Mouse (Mus musculus) stomach, postnatal 0 days (tissue): Measurements from ENCODE around the gene Eif3k. TPM values are rescaled to one million over a fixed set of nuclear protein-coding genes. Genes with fewer than 3 reads are reported as not detected.

Experiments used
- ATAC-seq: fragments of 200-750 bp; cut with Nextera tagmentation; 2 replicates; pipeline ENCODE4 v1.8.0; 2017; ENCODE audit not compliant: low FRiP score, low TSS enrichment
- DNase-seq: peaks from one replicate; pipeline ENCODE4 v3.0.0-alpha.2; 2016; ENCODE audit warnings: low spot score
- H3K27ac ChIP-seq: fragments of 300-500 bp; sonication (generic); replicated peaks from 2 replicates; pipeline ENCODE4 v1.5.1; 2014; ENCODE audit warnings: mild to moderate bottlenecking, control low read depth
- H3K27me3 ChIP-seq: fragments of 300-500 bp; sonication (generic); 2 replicates; pipeline ENCODE4 v1.6.1; 2014; ENCODE audit warnings: low read length; ENCODE audit not compliant: control insufficient read depth, insufficient read depth
- H3K36me3 ChIP-seq: fragments of 300-500 bp; sonication (generic); 2 replicates; pipeline ENCODE4 v1.6.1; 2014; ENCODE audit warnings: low read length, mixed read lengths; ENCODE audit not compliant: control insufficient read depth, insufficient read depth
- H3K4me1 ChIP-seq: fragments of 300-500 bp; sonication (generic); replicated peaks from 2 replicates; pipeline ENCODE4 v1.6.1; 2014; ENCODE audit warnings: antibody characterized with exemption; ENCODE audit not compliant: control insufficient read depth, insufficient read depth
- H3K4me2 ChIP-seq: fragments of 300-500 bp; sonication (generic); replicated peaks from 2 replicates; pipeline ENCODE4 v1.6.1; 2014; ENCODE audit warnings: low read depth, mild to moderate bottlenecking, control low read depth, moderate library complexity
- H3K4me3 ChIP-seq: fragments of 300-500 bp; sonication (generic); 2 replicates; pipeline ENCODE4 v1.5.1; 2014; ENCODE audit warnings: low read depth, low read length, control low read depth
- H3K9ac ChIP-seq: fragments of 300-500 bp; sonication (generic); 2 replicates; pipeline ENCODE4 v1.6.1; 2014; ENCODE audit warnings: mild to moderate bottlenecking, low read length, control low read depth, mixed read lengths
- H3K9me3 ChIP-seq: fragments of 300-500 bp; sonication (generic); 2 replicates; pipeline ENCODE4 v1.6.1; 2016; ENCODE audit warnings: low read length; ENCODE audit not compliant: control insufficient read depth
- CTCF ChIP-seq: IDR thresholded peaks from 2 replicates; pipeline ENCODE4 v1.5.1; 2016; ENCODE audit warnings: antibody characterized with exemption, low read depth, mild to moderate bottlenecking, moderate library complexity
- EP300 ChIP-seq: optimal IDR thresholded peaks from 2 replicates; pipeline ENCODE3; 2016; ENCODE audit warnings: antibody characterized with exemption
- WGBS: fragments of 180-500 bp; shearing (Covaris S2); extraction: QIAGEN DNeasy Blood & Tissue Kit; methylation state at CpG from one replicate; pipeline ENCODE4 v1.1.7; 2014; 5-methylcytosine and 5-hydroxymethylcytosine counted together
- polyA plus RNA-seq: library from polyadenylated mRNA; unstranded; fragments of >200 nt; fragmentation: Nextera tagmentation; extraction: Ambion mirVana; gene quantifications from 2 replicates; pipeline ENCODE4 v1.2.1, GENCODE M21; 2015

Eif3k gene
- polyA plus RNA-seq, 1 experiment from 2014 or later, result 295 TPM

DNA sequence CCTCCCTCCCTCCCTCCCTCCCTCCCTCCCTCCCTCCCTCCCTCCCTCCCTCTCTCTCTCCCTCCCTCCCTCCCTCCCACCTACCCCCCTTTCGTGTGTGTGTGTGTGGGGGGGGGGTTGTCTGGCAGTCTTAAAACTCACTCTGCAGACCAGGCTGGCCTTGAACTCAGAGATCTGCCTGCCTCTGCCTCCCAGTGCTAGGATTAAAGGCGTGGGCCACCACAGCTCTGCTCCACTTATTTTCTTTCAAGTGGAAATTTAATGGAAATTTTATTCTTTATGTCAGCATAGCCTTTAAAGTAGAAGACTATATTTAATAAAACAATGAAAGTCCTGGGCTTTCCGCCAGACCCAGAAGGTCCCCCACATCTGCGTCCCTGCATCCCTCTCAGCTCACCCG, 15.5 kb downstream of the Eif3k start:
- no peak for TF ChIP-seq EP300
- no peak for TF ChIP-seq CTCF
- Histone ChIP-seq H3K36me3 (no peaks in the 10 kb centered on the region), H3K9ac (no peak overlapping the region), H3K4me1 (no peaks in the 10 kb centered on the region), H3K4me2 (no peak overlapping the region), H3K27ac (no peak overlapping the region), H3K27me3 (no peaks in the 10 kb centered on the region), H3K4me3 (no peak overlapping the region), H3K9me3 (no peaks in the 10 kb centered on the region)
- DNase-seq (no peak), ATAC-seq (no peak)
- whole genome bisulfite sequencing, result 66% methylated on average over 4 of the region's 5 CpGs

- no peaks in the 10 kb centered on the region for H3K36me3 ChIP-seq
- H3K9me3 ChIP-seq, result no peaks in the 10 kb centered on the region
- TF ChIP-seq EP300 (no peak), CTCF (no peak)
- H3K4me2 ChIP-seq, result no peak overlapping the region
- no peak overlapping the region for H3K9ac ChIP-seq
- no peaks in the 10 kb centered on the region for H3K27me3 ChIP-seq
- ATAC-seq (no peak), DNase-seq (no peak)
- WGBS, result 81% methylated on average over 5 of the region's 5 CpGs
- no peak overlapping the region for H3K27ac ChIP-seq
- no peak overlapping the region for H3K4me3 ChIP-seq
- no peaks in the 10 kb centered on the region for H3K4me1 ChIP-seq
Observed at GRCm38 (mm10) chr7:28965346-28965840, 16.3 kb downstream of the Eif3k start.

- ATAC-seq, result no peak
- no peak for TF ChIP-seq CTCF
- no peak for TF ChIP-seq EP300
- WGBS, result 84% methylated on average over 3 of the region's 3 CpGs
Observed at GRCm38 (mm10) chr7:28963399-28963923, 18.2 kb downstream of the Eif3k start.

GRCm38 (mm10) chr7:28961927-28962670, 19.6 kb downstream of the Eif3k start, which contains the start of gene Actn4:
Gene Actn4, minus strand, starts transcription at chr7:28962340.
- Histone ChIP-seq H3K4me1 (peaks cover 14% of the 10 kb centered on the region), H3K27ac (peak within 1 kb of the TSS; percentile 94), H3K36me3 (no peaks in the 10 kb centered on the region), H3K9ac (peak within 1 kb of the TSS; percentile 98), H3K4me2 (peak within 1 kb of the TSS; percentile 86), H3K4me3 (peak within 1 kb of the TSS; percentile 100), H3K27me3 (no peaks in the 10 kb centered on the region), H3K9me3 (no peaks in the 10 kb centered on the region)
- ATAC-seq (peak; percentile 90), DNase-seq (peak; percentile 99)
- TF ChIP-seq EP300 (peak; percentile 49), CTCF (no peak)
- WGBS, result under 1% methylated on average over 76 of the region's 76 CpGs

More at GRCm38 (mm10) chr7:28963399-28963923, 18.2 kb downstream of the Eif3k start:
- no peaks in the 10 kb centered on the region for H3K9me3 ChIP-seq
- no peaks in the 10 kb centered on the region for H3K36me3 ChIP-seq
- no peak for DNase-seq
- peak overlapping the region; percentile 14; the same call in 1 of the 2 replicates for H3K27ac ChIP-seq
- no peak overlapping the region for H3K9ac ChIP-seq
- no peaks in the 10 kb centered on the region for H3K27me3 ChIP-seq
- H3K4me3 ChIP-seq, result no peak overlapping the region
- peaks cover 5% of the 10 kb centered on the region for H3K4me1 ChIP-seq
- no peak overlapping the region for H3K4me2 ChIP-seq

DNA sequence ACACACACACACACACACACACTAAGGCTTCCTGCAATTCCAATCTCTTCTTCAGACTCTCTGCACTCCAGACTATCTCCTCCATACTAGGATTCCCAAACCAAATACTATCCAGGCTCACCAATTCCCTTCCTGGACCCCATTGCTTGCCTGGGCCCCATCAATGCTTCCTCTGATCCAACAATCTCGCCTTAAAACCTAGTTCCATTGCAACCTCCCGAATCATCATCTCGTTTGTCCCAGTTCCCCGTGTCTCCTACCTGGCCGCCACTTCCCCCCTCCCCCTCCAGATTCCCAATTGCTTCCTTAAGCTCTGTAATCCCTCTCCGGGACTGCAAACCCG, 20.1 kb downstream of the Eif3k start:
- Histone ChIP-seq H3K27me3 (no peaks in the 10 kb centered on the region), H3K4me3 (peak overlapping the region; percentile 100), H3K9me3 (no peaks in the 10 kb centered on the region), H3K27ac (peak overlapping the region; percentile 94), H3K36me3 (no peaks in the 10 kb centered on the region), H3K9ac (peak overlapping the region; percentile 98), H3K4me1 (peaks cover 15% of the 10 kb centered on the region), H3K4me2 (peak overlapping the region; percentile 86)
- TF ChIP-seq EP300, result no peak
- TF ChIP-seq CTCF, result no peak
- DNase-seq (no peak), ATAC-seq (no peak)
- WGBS, result 1% methylated on average over 7 of the region's 7 CpGs
